Mouse (Mus musculus): ENCODE results near the gene Lhpp.

DNA sequence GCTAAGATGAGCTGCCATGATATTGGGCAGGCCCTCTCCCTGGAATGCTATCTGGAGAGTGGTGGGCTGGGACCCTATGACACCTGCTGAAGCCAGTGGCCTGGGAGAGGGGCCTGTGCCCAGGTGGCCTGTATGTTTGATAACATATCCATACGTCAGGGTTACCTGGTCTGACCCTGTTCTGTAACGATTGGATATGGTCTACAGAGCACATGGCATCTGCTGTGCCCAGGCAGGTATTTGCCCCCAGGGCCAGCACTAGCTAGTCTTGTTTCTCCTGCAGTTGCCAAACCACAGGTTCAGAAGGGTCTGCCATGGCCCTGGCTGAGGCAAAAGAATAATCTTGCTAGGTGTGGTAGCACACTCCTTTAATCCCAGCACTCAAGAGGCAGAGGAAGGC, 83.1 kb downstream of the Lhpp start:
- TF ChIP-seq CTCF (IDR thresholded peaks at IDR 0.05; ENCODE audit: extremely low read depth, insufficient read depth, low read length) (no peak), POLR2A (IDR thresholded peaks at IDR 0.05; ENCODE audit: extremely low read depth, insufficient read depth, low read length) (no peak)
